Mouse (Mus musculus) kidney, postnatal 0 days (tissue): Measurements from ENCODE around the gene Exosc2. TPM values are rescaled to one million over a fixed set of nuclear protein-coding genes. Genes with fewer than 3 reads are reported as not detected.

Experiments used
- ATAC-seq: fragments of 200-750 bp; cut with Nextera tagmentation; replicated peaks from 2 replicates; pipeline ENCODE4 v1.8.0; 2017; ENCODE audit warnings: low read depth, moderate number of reproducible peaks, moderate TSS enrichment, moderate library complexity; ENCODE audit not compliant: low FRiP score
- DNase-seq: peaks from one replicate; pipeline ENCODE4 v3.0.0-alpha.2; 2016; ENCODE audit warnings: low spot score
- H3K27ac ChIP-seq: fragments of 300-500 bp; sonication (generic); 2 replicates; pipeline ENCODE4 v1.5.1; 2014; ENCODE audit warnings: mild to moderate bottlenecking
- H3K27me3 ChIP-seq: fragments of 300-500 bp; sonication (generic); 2 replicates; pipeline ENCODE4 v1.6.1; 2014; ENCODE audit warnings: low read length, mixed read lengths; ENCODE audit not compliant: insufficient read depth
- H3K36me3 ChIP-seq: fragments of 300-500 bp; sonication (generic); 2 replicates; pipeline ENCODE4 v1.6.1; 2014; ENCODE audit warnings: low read length, mixed read lengths; ENCODE audit not compliant: insufficient read depth
- H3K4me1 ChIP-seq: fragments of 300-500 bp; sonication (generic); replicated peaks from 2 replicates; pipeline ENCODE4 v1.6.1; 2014; ENCODE audit warnings: antibody characterized with exemption, low read length, mixed read lengths; ENCODE audit not compliant: insufficient read depth
- H3K4me2 ChIP-seq: fragments of 300-500 bp; sonication (generic); 2 replicates; pipeline ENCODE4 v1.6.1; 2014; ENCODE audit warnings: mild to moderate bottlenecking, low read length, moderate library complexity, mixed read lengths
- H3K4me3 ChIP-seq: fragments of 300-500 bp; sonication (generic); replicated peaks from 2 replicates; pipeline ENCODE4 v1.5.1; 2014; ENCODE audit warnings: low read depth, low read length
- H3K9ac ChIP-seq: fragments of 300-500 bp; sonication (generic); 2 replicates; pipeline ENCODE4 v1.6.1; 2014; ENCODE audit warnings: low read depth, low read length
- H3K9me3 ChIP-seq: fragments of 300-500 bp; sonication (generic); replicated peaks from 2 replicates; pipeline ENCODE4 v1.6.1; 2016; ENCODE audit warnings: low read length, inconsistent platforms, mixed read lengths
- CTCF ChIP-seq: IDR thresholded peaks from 2 replicates; pipeline ENCODE4 v1.5.1; 2016; ENCODE audit warnings: antibody characterized with exemption, low read depth, mild to moderate bottlenecking, moderate library complexity
- WGBS: fragments of 180-500 bp; shearing (Covaris S2); extraction: QIAGEN DNeasy Blood & Tissue Kit; methylation state at CpG from one replicate; pipeline ENCODE4 v1.1.7; 2014; 5-methylcytosine and 5-hydroxymethylcytosine counted together
- polyA plus RNA-seq: library from polyadenylated mRNA; unstranded; fragments of >200 nt; fragmentation: Nextera tagmentation; extraction: Ambion mirVana; gene quantifications from 2 replicates; pipeline ENCODE4 v1.2.1, GENCODE M21; 2015

The Exosc2 gene
- polyA plus RNA-seq, 1 experiment from 2014 or later, result 35.9 TPM

- Histone ChIP-seq H3K4me2 (no peak overlapping the region), H3K9me3 (no peaks in the 10 kb centered on the region), H3K36me3 (peaks cover 4% of the 10 kb centered on the region; the same call in 1 of the 2 replicates), H3K27me3 (no peaks in the 10 kb centered on the region), H3K4me1 (no peaks in the 10 kb centered on the region), H3K27ac (no peak overlapping the region), H3K4me3 (no peak overlapping the region), H3K9ac (no peak overlapping the region)
- no peak for ATAC-seq
- TF ChIP-seq CTCF, result no peak
- DNase-seq, result no peak
Observed at GRCm38 (mm10) chr2:31703226-31703625, 32.7 kb downstream of the Exosc2 start.

GRCm38 (mm10) chr2:31705914-31706313 is 35.4 kb downstream of the Exosc2 start:
- Histone ChIP-seq H3K9me3 (no peaks in the 10 kb centered on the region), H3K4me3 (no peak overlapping the region), H3K36me3 (no peaks in the 10 kb centered on the region), H3K9ac (no peak overlapping the region), H3K4me2 (no peak overlapping the region), H3K27ac (no peak overlapping the region), H3K27me3 (no peaks in the 10 kb centered on the region), H3K4me1 (no peaks in the 10 kb centered on the region)
- TF ChIP-seq CTCF, result no peak
- ATAC-seq, result no peak
- no peak for DNase-seq

GRCm38 (mm10) chr2:31706531-31706930 is 36.0 kb downstream of the Exosc2 start:
- no peak for TF ChIP-seq CTCF
- H3K4me2 ChIP-seq, result no peak overlapping the region
- no peak overlapping the region for H3K27ac ChIP-seq
- no peak overlapping the region for H3K9ac ChIP-seq
- H3K36me3 ChIP-seq, result 0 out of 2 replicates have a peak, but pooled peaks cover 2% of the 10 kb centered on the region
- H3K4me3 ChIP-seq, result no peak overlapping the region
- no peak for ATAC-seq
- no peaks in the 10 kb centered on the region for H3K9me3 ChIP-seq
- no peaks in the 10 kb centered on the region for H3K27me3 ChIP-seq
- no peak for DNase-seq
- H3K4me1 ChIP-seq, result no peaks in the 10 kb centered on the region
- WGBS, result 48% methylated on average over 2 of the region's 2 CpGs

GRCm38 (mm10) chr2:31712716-31713115 is 42.2 kb downstream of the Exosc2 start:
- 86% methylated on average over 2 of the region's 2 CpGs for WGBS
- TF ChIP-seq CTCF, result no peak

GRCm38 (mm10) chr2:31713813-31714212 is 43.3 kb downstream of the Exosc2 start:
- H3K9ac ChIP-seq, result no peak overlapping the region

More at GRCm38 (mm10) chr2:31712716-31713115, 42.2 kb downstream of the Exosc2 start:
- Histone ChIP-seq H3K4me3 (no peak overlapping the region), H3K27ac (no peak overlapping the region), H3K9ac (no peak overlapping the region), H3K9me3 (no peaks in the 10 kb centered on the region), H3K4me2 (no peak overlapping the region), H3K36me3 (0 out of 2 replicates have a peak, but pooled peaks cover 5% of the 10 kb centered on the region), H3K4me1 (peaks cover 3% of the 10 kb centered on the region; the same call in 1 of the 2 replicates), H3K27me3 (no peaks in the 10 kb centered on the region)
- no peak for ATAC-seq
- no peak for DNase-seq

GRCm38 (mm10) chr2:31714780-31715179 is 44.3 kb downstream of the Exosc2 start:
- WGBS, result 93% methylated on average over 4 of the region's 4 CpGs
- no peak for TF ChIP-seq CTCF

More at GRCm38 (mm10) chr2:31713813-31714212, 43.3 kb downstream of the Exosc2 start:
- H3K4me2 ChIP-seq, result no peak overlapping the region
- no peak overlapping the region for H3K4me3 ChIP-seq
- WGBS, result 70% methylated on average over 3 of the region's 3 CpGs
- H3K9me3 ChIP-seq, result no peaks in the 10 kb centered on the region
- ATAC-seq (no peak), DNase-seq (no peak)
- no peaks in the 10 kb centered on the region for H3K27me3 ChIP-seq
- H3K36me3 ChIP-seq, result 0 out of 2 replicates have a peak, but pooled peaks cover 5% of the 10 kb centered on the region
- TF ChIP-seq CTCF, result no peak
- peaks cover 3% of the 10 kb centered on the region; the same call in 1 of the 2 replicates for H3K4me1 ChIP-seq
- H3K27ac ChIP-seq, result no peak overlapping the region

GRCm38 (mm10) chr2:31715985-31716384 is 45.5 kb downstream of the Exosc2 start:
- 0 out of 2 replicates have a peak, but pooled peaks cover 5% of the 10 kb centered on the region for H3K36me3 ChIP-seq
- H3K9me3 ChIP-seq, result no peaks in the 10 kb centered on the region
- TF ChIP-seq CTCF, result no peak
- WGBS, result 61% methylated on average over 7 of the region's 7 CpGs
- H3K4me2 ChIP-seq, result no peak overlapping the region
- no peak overlapping the region for H3K9ac ChIP-seq
- peak overlapping the region; percentile 47 for H3K27ac ChIP-seq
- no peaks in the 10 kb centered on the region for H3K27me3 ChIP-seq
- ATAC-seq, result 0 out of 2 replicates have a peak, but pooled peaks have one; percentile 43
- H3K4me1 ChIP-seq, result peaks cover 3% of the 10 kb centered on the region; the same call in 1 of the 2 replicates
- H3K4me3 ChIP-seq, result no peak overlapping the region
- DNase-seq, result no peak

More at GRCm38 (mm10) chr2:31714780-31715179, 44.3 kb downstream of the Exosc2 start:
- H3K27me3 ChIP-seq, result no peaks in the 10 kb centered on the region
- H3K36me3 ChIP-seq, result 0 out of 2 replicates have a peak, but pooled peaks cover 5% of the 10 kb centered on the region
- no peak overlapping the region for H3K4me2 ChIP-seq
- DNase-seq (no peak), ATAC-seq (no peak)
- H3K4me1 ChIP-seq, result peaks cover 3% of the 10 kb centered on the region; the same call in 1 of the 2 replicates
- no peak overlapping the region for H3K4me3 ChIP-seq
- H3K9ac ChIP-seq, result no peak overlapping the region
- no peaks in the 10 kb centered on the region for H3K9me3 ChIP-seq
- no peak overlapping the region for H3K27ac ChIP-seq
